Mouse (Mus musculus): ENCODE results near the gene Slc5a5. TPM values are rescaled to one million over a fixed set of nuclear protein-coding genes. Genes with fewer than 3 reads are reported as not detected.
A peak's percentile ranks its signal among the peaks of the same experiment; 100 is the strongest.

Gene Slc5a5
- total RNA-seq, 1 experiment from 2014 or later = not detected

DNA sequence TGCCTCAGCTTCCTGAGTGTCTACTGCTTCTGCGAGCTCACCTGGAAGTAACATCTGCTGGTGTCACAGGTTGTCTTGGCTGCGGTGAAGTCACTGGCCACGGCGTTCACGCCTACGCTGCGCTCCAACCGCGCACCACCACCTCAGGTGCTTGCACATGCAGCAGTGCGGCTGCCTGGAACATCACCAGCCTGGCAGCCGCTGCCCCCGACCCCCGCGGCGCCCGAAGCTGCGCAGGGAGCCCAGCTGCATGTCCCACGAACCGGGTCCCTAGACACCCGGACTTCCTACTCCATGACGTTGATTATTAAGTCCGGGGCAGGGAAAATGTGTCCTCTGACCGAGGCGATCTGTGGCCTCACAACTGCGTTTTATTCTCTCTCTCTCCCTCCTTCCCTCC is 50.1 kb downstream of the Slc5a5 start:
- ATAC-seq (ENCODE audit: extremely low read depth, insufficient number of reproducible peaks, low FRiP score, poor library complexity, severe bottlenecking) = no peak

DNA sequence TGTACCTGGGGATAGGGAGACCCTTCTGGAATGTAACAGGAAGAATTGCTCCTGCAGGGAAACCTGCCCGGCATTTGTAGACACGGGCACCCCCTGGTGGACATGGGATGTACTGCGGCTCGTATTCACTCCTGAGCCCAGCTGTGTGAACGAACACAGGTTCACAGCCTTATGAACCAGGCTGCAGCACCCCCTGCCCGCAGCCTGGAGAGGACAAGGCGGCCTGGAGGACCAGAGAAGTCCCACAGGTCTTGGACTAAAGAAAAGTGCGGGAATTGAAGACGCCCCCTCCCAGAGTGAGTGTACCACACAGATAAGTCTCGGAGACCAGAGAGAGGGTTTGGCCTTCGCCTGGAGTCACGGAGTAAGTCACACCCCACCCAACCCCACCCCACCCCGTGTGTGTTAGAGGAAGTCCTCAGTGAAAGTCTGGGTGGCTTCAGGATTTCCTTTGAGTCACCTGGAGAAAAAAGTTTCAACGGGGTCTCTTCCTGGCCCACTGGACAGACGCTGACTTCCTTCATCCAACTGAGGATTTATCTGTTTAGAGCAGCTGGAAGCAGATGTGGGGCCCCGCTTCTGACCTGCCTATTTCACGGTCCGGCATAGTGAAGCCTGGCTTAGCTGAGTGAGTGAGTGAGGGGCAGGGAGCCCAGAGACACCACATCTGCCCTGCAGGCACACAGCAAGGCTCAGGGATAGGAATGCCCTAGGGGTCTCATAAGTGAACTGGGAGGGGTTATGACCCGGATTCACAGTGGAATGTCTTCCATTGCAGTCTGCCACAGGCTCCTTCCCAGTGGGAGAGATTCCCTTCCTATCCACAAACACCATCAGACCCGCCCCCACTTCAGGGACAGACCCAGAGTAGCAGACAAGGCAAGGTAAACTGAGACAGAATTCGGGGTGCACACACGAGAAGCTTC is 51.1 kb downstream of the Slc5a5 start:
- peak; percentile 27; the same call in 1 of the 2 replicates for ATAC-seq (ENCODE audit: extremely low read depth, insufficient number of reproducible peaks, low FRiP score, poor library complexity, severe bottlenecking)

DNA sequence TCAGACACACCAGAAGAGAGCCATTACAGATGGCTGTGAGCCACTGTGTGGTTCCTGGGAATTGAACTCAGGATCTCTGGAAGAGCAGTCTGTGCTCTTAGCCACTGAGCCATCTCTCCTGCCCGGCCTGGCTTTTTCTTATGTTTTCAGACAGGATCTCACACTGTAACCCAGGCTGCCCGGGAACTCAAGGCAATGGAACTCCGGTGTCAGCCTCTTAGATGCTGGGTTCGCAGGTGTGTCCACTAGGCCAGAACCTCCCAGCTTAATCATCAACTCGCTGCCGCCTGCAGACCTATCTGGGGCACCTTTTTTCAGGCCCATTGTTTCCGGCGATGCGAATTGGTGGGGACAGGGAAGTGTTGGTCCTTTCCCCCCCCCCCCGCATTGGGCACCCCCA is 52.0 kb downstream of the Slc5a5 start:
- ATAC-seq (ENCODE audit: extremely low read depth, insufficient number of reproducible peaks, low FRiP score, poor library complexity, severe bottlenecking) = no peak

DNA sequence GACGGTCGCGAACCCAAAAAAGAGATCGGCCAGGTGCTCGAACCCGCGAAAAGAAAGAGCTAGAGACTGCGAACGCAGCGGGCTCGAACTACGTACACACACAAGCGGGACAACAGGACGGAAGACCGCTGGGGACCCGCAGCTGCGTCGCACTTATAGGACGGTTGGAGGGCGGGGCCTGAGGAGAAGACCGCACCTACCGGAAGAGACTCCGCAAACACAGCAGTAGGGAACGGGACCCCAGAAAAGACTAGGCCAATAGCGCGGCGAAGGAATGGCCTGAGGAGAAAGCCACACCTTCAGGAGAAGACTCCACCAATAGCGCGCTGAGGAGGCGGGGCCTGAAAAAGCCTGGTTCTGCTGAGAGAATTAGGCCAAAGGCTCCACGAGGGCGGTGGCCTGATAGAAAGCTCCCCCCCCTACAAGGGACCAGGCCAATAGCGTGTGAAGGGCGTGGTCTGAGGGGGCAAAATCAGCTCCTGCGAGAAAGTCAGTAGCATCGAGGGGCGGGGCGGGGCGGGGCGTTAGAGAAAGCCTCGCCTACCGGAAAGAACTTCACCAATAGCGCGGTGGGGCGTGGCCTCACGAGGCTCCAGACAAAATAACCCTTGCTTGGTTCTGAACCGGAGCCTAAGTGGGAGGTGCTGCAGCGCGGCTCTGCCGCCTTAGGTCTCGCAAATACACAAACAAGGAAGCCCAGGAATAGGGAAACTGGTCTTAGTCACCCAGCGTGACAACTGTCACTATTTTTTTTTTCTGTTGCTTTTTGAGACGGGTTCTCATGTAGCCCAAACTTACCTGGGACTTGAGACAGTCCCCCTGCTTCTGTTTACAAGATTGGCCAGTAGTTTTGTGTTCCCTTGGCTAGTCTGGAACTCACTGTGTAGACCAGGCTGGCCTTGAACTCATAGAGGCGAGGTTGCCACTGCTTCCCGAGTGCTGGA is 52.9 kb downstream of the Slc5a5 start, which contains the start of gene Arrdc2:
Gene Arrdc2 (minus strand): TSS at position 313 of the 944 bp plus-strand sequence.
- peak; percentile 77 for ATAC-seq (ENCODE audit: extremely low read depth, insufficient number of reproducible peaks, low FRiP score, poor library complexity, severe bottlenecking)

DNA sequence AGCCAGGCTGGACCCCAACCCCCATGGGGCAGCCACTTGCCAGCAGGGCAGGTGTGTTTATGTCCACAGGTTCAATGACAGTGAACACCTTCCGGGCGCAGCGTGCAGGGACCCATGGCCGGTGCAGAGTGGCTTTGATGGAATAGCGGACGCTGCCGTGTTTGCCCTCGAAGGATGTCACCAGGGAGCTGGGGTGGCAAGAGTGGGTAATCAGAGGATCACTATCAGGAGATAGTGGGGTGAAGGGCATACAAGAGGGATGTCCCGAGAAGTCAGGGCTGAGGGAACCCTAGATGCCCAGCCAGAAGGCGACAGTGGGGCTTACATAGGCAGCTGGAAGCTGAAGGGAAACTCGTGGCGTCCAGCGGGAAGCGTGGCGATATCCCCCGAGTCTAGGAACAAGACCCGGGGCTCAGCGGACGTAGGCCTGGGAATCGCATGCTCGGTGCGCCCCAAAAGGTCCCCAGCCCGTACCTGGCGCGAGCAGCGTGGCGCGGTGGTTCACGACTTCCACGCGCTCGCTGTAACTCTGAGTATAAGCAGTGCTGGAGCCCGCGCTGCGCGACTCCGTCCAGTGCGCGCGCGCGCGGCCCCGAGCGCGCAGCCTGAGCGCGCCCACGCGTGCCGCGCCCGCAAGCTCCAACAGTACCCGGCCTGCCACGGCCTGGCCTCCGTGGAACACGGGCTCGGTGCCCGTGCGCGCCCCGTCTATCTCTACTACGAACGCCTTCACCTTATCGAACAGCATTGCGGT is 53.7 kb downstream of the Slc5a5 start:
- no peak for ATAC-seq (ENCODE audit: extremely low read depth, insufficient number of reproducible peaks, low FRiP score, poor library complexity, severe bottlenecking)

DNA sequence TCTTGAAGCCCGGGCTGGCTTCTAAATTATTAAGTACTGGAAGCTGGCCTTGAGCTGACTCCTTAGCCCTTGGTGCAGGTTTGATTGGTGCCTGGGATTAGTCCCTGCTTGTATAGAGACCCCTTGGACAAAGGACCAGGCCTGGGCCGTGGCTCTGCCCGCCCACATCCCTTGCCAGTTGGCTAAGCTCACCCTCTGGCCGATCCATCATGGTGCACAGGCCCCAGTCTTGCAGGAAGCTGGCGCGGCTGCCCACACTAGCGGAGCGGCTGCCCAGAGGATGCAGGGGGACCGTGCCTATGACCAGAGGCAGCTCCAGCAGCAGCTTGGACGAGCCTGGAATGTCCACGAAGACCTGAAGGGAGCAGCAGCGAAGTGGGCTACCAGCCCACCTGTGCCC is 55.9 kb downstream of the Slc5a5 start:
- ATAC-seq (ENCODE audit: extremely low read depth, insufficient number of reproducible peaks, low FRiP score, poor library complexity, severe bottlenecking) = no peak

DNA sequence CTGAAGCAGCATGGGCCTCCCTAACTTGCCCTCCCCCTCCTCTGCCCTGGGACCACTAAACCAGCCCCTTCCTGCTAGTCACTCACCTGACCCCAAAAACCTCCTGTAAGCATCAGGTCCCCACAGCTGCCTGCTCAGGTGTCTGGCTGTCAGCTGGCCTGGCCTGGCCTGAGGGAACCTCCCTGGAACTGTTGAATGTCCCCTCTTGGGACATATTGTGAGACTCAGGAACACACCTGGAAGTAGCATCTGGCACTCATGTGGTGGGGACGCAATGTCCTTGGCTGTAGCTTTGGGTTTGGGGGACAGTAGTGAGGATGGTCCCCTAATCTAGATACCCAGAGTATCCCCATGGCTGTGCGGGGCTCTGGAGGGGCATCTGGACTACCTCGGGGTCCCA is 58.5 kb downstream of the Slc5a5 start:
- ATAC-seq (ENCODE audit: extremely low read depth, insufficient number of reproducible peaks, low FRiP score, poor library complexity, severe bottlenecking) = no peak

DNA sequence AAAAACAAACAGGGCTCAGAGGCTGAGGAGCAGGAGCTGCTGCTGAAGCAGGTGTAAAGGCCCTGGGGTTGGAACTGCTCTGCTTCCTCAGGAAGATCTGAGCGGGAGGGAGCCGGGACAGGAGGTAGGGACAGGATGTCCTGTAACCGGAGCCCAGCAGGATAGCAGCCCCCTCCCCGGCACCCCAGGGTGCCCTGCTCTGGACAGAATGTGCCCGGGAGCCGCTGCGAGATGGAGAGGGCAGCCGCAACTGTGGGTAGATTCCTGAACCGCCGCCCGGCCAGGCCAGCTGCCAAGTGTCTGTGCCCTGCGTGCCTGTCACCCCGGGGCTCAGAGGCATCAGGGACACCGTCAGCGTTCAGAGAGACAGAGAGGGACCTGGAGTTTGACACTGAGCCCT is 59.0 kb downstream of the Slc5a5 start:
- no peak for ATAC-seq (ENCODE audit: extremely low read depth, insufficient number of reproducible peaks, low FRiP score, poor library complexity, severe bottlenecking)

DNA sequence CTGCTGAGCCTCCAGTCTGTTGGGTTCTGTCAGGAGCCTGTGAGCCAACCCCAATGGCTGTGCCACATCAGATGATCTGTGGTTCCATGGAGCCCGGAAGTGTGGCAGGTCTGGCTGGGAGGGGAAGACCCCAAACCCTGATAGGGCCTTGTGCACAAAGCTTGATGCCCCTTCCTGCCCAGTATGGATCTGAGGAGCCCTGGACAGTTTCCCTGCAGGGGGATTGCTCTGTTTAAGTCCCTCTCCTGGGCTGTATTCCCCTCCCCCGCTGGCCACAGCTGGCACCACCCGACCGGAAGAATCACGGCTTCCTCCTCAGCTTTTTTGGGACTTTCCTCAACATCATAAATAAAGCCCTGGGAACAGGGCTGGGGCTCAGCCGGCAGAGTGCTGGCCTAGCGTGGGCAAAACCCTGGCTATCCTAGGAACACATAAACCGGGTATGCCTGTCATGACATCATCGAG is 59.5 kb downstream of the Slc5a5 start:
- no peak for ATAC-seq (ENCODE audit: extremely low read depth, insufficient number of reproducible peaks, low FRiP score, poor library complexity, severe bottlenecking)

Other genes starting within 250 kb of the Slc5a5 start
- 4.4 and 7.7 TPM in 2 replicates for gene Pgpep1, start 232.4 kb downstream of the Slc5a5 start, total RNA-seq (2017)
- gene Lsm4, start 219.5 kb downstream of the Slc5a5 start, total RNA-seq (2017) = 103 and 134 TPM in 2 replicates
- 316 and 319 TPM in 2 replicates for gene Jund, start 193.8 kb downstream of the Slc5a5 start, total RNA-seq (2017)
- 2.4 and 2.8 TPM in 2 replicates for gene Iqcn, start 189.3 kb downstream of the Slc5a5 start, total RNA-seq (2017)
- gene Gm3336, start 174.2 kb downstream of the Slc5a5 start, total RNA-seq (2017) = not detected in 2 replicates
- gene Pde4c, start 169.0 kb downstream of the Slc5a5 start, total RNA-seq (2017) = 2.2 and 2.4 TPM in 2 replicates
- gene Rab3a, start 138.1 kb downstream of the Slc5a5 start, total RNA-seq (2017) = 5.2 and 5.5 TPM in 2 replicates
- 4.5 and 4.8 TPM in 2 replicates for gene Mpv17l2, start 131.8 kb downstream of the Slc5a5 start, total RNA-seq (2017)
- gene Pik3r2, start 116.0 kb downstream of the Slc5a5 start, total RNA-seq (2017) = 19.9 and 20.3 TPM in 2 replicates
- gene Mast3, start 87.7 kb downstream of the Slc5a5 start, total RNA-seq (2017) = 30.7 and 40.2 TPM in 2 replicates
- 0.98 and 3.1 TPM in 2 replicates for gene Il12rb1, start 84.3 kb downstream of the Slc5a5 start, total RNA-seq (2017)
- 20.7 and 24.9 TPM in 2 replicates for gene Arrdc2, start 53.0 kb downstream of the Slc5a5 start, total RNA-seq (2017)
- gene Kcnn1, start 29.5 kb downstream of the Slc5a5 start, total RNA-seq (2017) = not detected in 2 replicates
- gene Ccdc124, start 18.8 kb downstream of the Slc5a5 start, total RNA-seq (2017) = 20.0 and 26.8 TPM in 2 replicates
- 1,826 and 2,087 TPM in 2 replicates for gene Rpl18a, start 4.7 kb upstream of the Slc5a5 start, total RNA-seq (2017)
- 11.9 and 13.5 TPM in 2 replicates for gene Map1s, start 13.2 kb upstream of the Slc5a5 start, total RNA-seq (2017)